Mouse (Mus musculus) liver, embryonic 11.5 days (tissue): ENCODE data around the gene Syne2. TPM values are rescaled to one million over a fixed set of nuclear protein-coding genes. Genes with fewer than 3 reads are reported as not detected.

Source experiments
- ATAC-seq: fragments of 200-750 bp; cut with Nextera tagmentation; replicated peaks from 2 replicates; pipeline ENCODE4 v1.8.0; 2017; ENCODE audit warnings: moderate number of reproducible peaks, mild to moderate bottlenecking, moderate TSS enrichment, moderate library complexity; ENCODE audit not compliant: low FRiP score
- DNase-seq: peaks from one replicate; pipeline ENCODE4 v3.0.0-alpha.2; 2017; ENCODE audit warnings: low spot score
- H3K27ac ChIP-seq: fragments of 300-500 bp; sonication (generic); 2 replicates; pipeline ENCODE4 v1.5.1; 2014; ENCODE audit warnings: mild to moderate bottlenecking, low read depth, low read length, control low read depth
- H3K27me3 ChIP-seq: fragments of 300-500 bp; sonication (generic); replicated peaks from 2 replicates; pipeline ENCODE4 v1.6.1; 2014; ENCODE audit warnings: low read length, mixed read lengths; ENCODE audit not compliant: control insufficient read depth, insufficient read depth
- H3K36me3 ChIP-seq: fragments of 300-500 bp; sonication (generic); 2 replicates; pipeline ENCODE4 v1.6.1; 2014; ENCODE audit warnings: mild to moderate bottlenecking, low read length, moderate library complexity, mixed read lengths; ENCODE audit not compliant: control insufficient read depth, insufficient read depth
- H3K4me1 ChIP-seq: fragments of 300-500 bp; sonication (generic); replicated peaks from 2 replicates; pipeline ENCODE4 v1.6.1; 2014; ENCODE audit warnings: low read length, mixed read lengths; ENCODE audit not compliant: control insufficient read depth, insufficient read depth
- H3K4me2 ChIP-seq: fragments of 300-500 bp; sonication (generic); 2 replicates; pipeline ENCODE4 v1.6.1; 2014; ENCODE audit warnings: mild to moderate bottlenecking, control low read depth, moderate library complexity
- H3K4me3 ChIP-seq: fragments of 300-500 bp; sonication (generic); 2 replicates; pipeline ENCODE4 v1.5.1; 2014; ENCODE audit warnings: low read depth, low read length, control low read depth
- H3K9ac ChIP-seq: fragments of 300-500 bp; sonication (generic); 2 replicates; pipeline ENCODE4 v1.6.1; 2014; ENCODE audit warnings: low read depth, low read length, control low read depth
- H3K9me3 ChIP-seq: fragments of 300-500 bp; sonication (generic); 2 replicates; pipeline ENCODE4 v1.6.1; 2016; ENCODE audit warnings: low read length, inconsistent platforms, mixed read lengths; ENCODE audit not compliant: control insufficient read depth
- WGBS: fragments of 180-500 bp; shearing (Covaris S2); extraction: QIAGEN DNeasy Blood & Tissue Kit; methylation state at CpG from one replicate; pipeline ENCODE4 v1.1.7; 2014; 5-methylcytosine and 5-hydroxymethylcytosine counted together
- polyA plus RNA-seq: library from polyadenylated mRNA; unstranded; fragments of >200 nt; fragmentation: Nextera tagmentation; extraction: Ambion mirVana; gene quantifications from 2 replicates; pipeline ENCODE4 v1.2.1, GENCODE M21; 2014

The Syne2 gene
- polyA plus RNA-seq, 1 experiment from 2014 or later, result 21.5 TPM

GRCm38 (mm10) chr12:75836524-75836962 lies 18.6 kb downstream of the Syne2 start:
- Histone ChIP-seq H3K27me3 (peaks cover 14% of the 10 kb centered on the region; the same call in 1 of the 2 replicates), H3K4me2 (peak overlapping the region; percentile 37), H3K4me1 (peaks cover 7% of the 10 kb centered on the region), H3K9me3 (no peaks in the 10 kb centered on the region), H3K36me3 (no peaks in the 10 kb centered on the region), H3K9ac (no peak overlapping the region), H3K4me3 (no peak overlapping the region), H3K27ac (no peak overlapping the region)
- DNase-seq (no peak), ATAC-seq (no peak)
- WGBS, result 16% methylated on average over 11 of the region's 11 CpGs

- H3K36me3 ChIP-seq, result no peaks in the 10 kb centered on the region
- no peak overlapping the region for H3K27ac ChIP-seq
- no peak overlapping the region for H3K4me2 ChIP-seq
- no peak overlapping the region for H3K9ac ChIP-seq
- 53% methylated on average over 4 of the region's 4 CpGs for WGBS
- ATAC-seq, result no peak
- H3K4me1 ChIP-seq, result peaks cover 7% of the 10 kb centered on the region
- peaks cover 14% of the 10 kb centered on the region; the same call in 1 of the 2 replicates for H3K27me3 ChIP-seq
- no peak for DNase-seq
- H3K9me3 ChIP-seq, result no peaks in the 10 kb centered on the region
- H3K4me3 ChIP-seq, result no peak overlapping the region
These were observed 19.5 kb downstream of the Syne2 start for GRCm38 (mm10) chr12:75837462-75837861.

- no peak overlapping the region for H3K4me3 ChIP-seq
- H3K9ac ChIP-seq, result no peak overlapping the region
- no peaks in the 10 kb centered on the region for H3K9me3 ChIP-seq
- no peak for DNase-seq
- H3K4me2 ChIP-seq, result no peak overlapping the region
- H3K27me3 ChIP-seq, result peaks cover 5% of the 10 kb centered on the region; the same call in 1 of the 2 replicates
- peaks cover 7% of the 10 kb centered on the region for H3K4me1 ChIP-seq
- no peak for ATAC-seq
- H3K27ac ChIP-seq, result no peak overlapping the region
- no peaks in the 10 kb centered on the region for H3K36me3 ChIP-seq
- WGBS, result 75% methylated on average over 11 of the region's 11 CpGs
These were observed 21.3 kb downstream of the Syne2 start for GRCm38 (mm10) chr12:75839083-75839736.

- Histone ChIP-seq H3K4me2 (no peak overlapping the region), H3K4me3 (no peak overlapping the region), H3K27ac (no peak overlapping the region), H3K36me3 (no peaks in the 10 kb centered on the region), H3K4me1 (peaks cover 7% of the 10 kb centered on the region; the same call in 1 of the 2 replicates), H3K27me3 (no peaks in the 10 kb centered on the region; the same call in 1 of the 2 replicates), H3K9me3 (no peaks in the 10 kb centered on the region), H3K9ac (no peak overlapping the region)
- 74% methylated on average over 7 of the region's 7 CpGs for WGBS
- DNase-seq, result no peak
- ATAC-seq, result no peak
These were observed 23.2 kb downstream of the Syne2 start for GRCm38 (mm10) chr12:75841183-75841582.

- Histone ChIP-seq H3K4me1 (no peaks in the 10 kb centered on the region), H3K9me3 (no peaks in the 10 kb centered on the region), H3K27ac (no peak overlapping the region), H3K36me3 (no peaks in the 10 kb centered on the region), H3K9ac (no peak overlapping the region), H3K4me2 (no peak overlapping the region), H3K4me3 (no peak overlapping the region), H3K27me3 (no peaks in the 10 kb centered on the region)
- DNase-seq (no peak), ATAC-seq (no peak)
- WGBS, result 57% methylated on average over 4 of the region's 4 CpGs
These were observed 26.4 kb downstream of the Syne2 start for GRCm38 (mm10) chr12:75844311-75844710.

GRCm38 (mm10) chr12:75845070-75845469 lies 27.1 kb downstream of the Syne2 start:
- Histone ChIP-seq H3K27me3 (no peaks in the 10 kb centered on the region), H3K4me3 (no peak overlapping the region), H3K9me3 (no peaks in the 10 kb centered on the region), H3K9ac (no peak overlapping the region), H3K4me1 (no peaks in the 10 kb centered on the region), H3K27ac (no peak overlapping the region; the same call in 1 of the 2 replicates), H3K4me2 (no peak overlapping the region), H3K36me3 (no peaks in the 10 kb centered on the region)
- 59% methylated on average over 9 of the region's 9 CpGs for WGBS
- DNase-seq, result no peak
- ATAC-seq, result no peak

- H3K27ac ChIP-seq, result no peak overlapping the region
- H3K4me2 ChIP-seq, result no peak overlapping the region
- DNase-seq (no peak), ATAC-seq (no peak)
- no peaks in the 10 kb centered on the region for H3K4me1 ChIP-seq
- no peak overlapping the region for H3K4me3 ChIP-seq
- no peak overlapping the region for H3K9ac ChIP-seq
- no peaks in the 10 kb centered on the region for H3K9me3 ChIP-seq
- 84% methylated on average over 12 of the region's 12 CpGs for WGBS
- H3K27me3 ChIP-seq, result no peaks in the 10 kb centered on the region
- H3K36me3 ChIP-seq, result no peaks in the 10 kb centered on the region
These were observed 28.6 kb downstream of the Syne2 start for GRCm38 (mm10) chr12:75846513-75846912.

GRCm38 (mm10) chr12:75850205-75850604 lies 32.3 kb downstream of the Syne2 start:
- ATAC-seq (no peak), DNase-seq (no peak)
- Histone ChIP-seq H3K4me3 (no peak overlapping the region), H3K9ac (no peak overlapping the region), H3K27ac (no peak overlapping the region), H3K4me2 (no peak overlapping the region), H3K9me3 (no peaks in the 10 kb centered on the region), H3K4me1 (peaks cover 14% of the 10 kb centered on the region), H3K27me3 (no peaks in the 10 kb centered on the region; the same call in 1 of the 2 replicates), H3K36me3 (no peaks in the 10 kb centered on the region)
- 56% methylated on average over 3 of the region's 3 CpGs for WGBS

GRCm38 (mm10) chr12:75851481-75851880 lies 33.5 kb downstream of the Syne2 start:
- Histone ChIP-seq H3K36me3 (no peaks in the 10 kb centered on the region), H3K9me3 (no peaks in the 10 kb centered on the region), H3K4me3 (no peak overlapping the region), H3K4me1 (peaks cover 19% of the 10 kb centered on the region), H3K27ac (no peak overlapping the region), H3K9ac (no peak overlapping the region), H3K27me3 (no peaks in the 10 kb centered on the region; the same call in 1 of the 2 replicates), H3K4me2 (no peak overlapping the region)
- 82% methylated on average over 8 of the region's 8 CpGs for WGBS
- no peak for DNase-seq
- ATAC-seq, result no peak
